Mouse (Mus musculus) pancreas, adult 10 weeks (tissue): Measurements from ENCODE around the gene Ebf1. TPM values are rescaled to one million over a fixed set of nuclear protein-coding genes. Genes with fewer than 3 reads are reported as not detected.

Source experiments
- polyA plus RNA-seq: library from polyadenylated mRNA; stranded (reverse); fragments of 350-450 nt; fragmentation: Illumina TruSeq; extraction: RNeasy Lipid Tissue Mini Kit (QIAGEN cat#74804); gene quantifications from one replicate; pipeline ENCODE4 v1.2.3, GENCODE M21; 2015; ENCODE audit warnings: low read depth, low replicate concordance; ENCODE audit not compliant: insufficient read depth

The Ebf1 gene
- polyA plus RNA-seq: 6.0 TPM

DNA sequence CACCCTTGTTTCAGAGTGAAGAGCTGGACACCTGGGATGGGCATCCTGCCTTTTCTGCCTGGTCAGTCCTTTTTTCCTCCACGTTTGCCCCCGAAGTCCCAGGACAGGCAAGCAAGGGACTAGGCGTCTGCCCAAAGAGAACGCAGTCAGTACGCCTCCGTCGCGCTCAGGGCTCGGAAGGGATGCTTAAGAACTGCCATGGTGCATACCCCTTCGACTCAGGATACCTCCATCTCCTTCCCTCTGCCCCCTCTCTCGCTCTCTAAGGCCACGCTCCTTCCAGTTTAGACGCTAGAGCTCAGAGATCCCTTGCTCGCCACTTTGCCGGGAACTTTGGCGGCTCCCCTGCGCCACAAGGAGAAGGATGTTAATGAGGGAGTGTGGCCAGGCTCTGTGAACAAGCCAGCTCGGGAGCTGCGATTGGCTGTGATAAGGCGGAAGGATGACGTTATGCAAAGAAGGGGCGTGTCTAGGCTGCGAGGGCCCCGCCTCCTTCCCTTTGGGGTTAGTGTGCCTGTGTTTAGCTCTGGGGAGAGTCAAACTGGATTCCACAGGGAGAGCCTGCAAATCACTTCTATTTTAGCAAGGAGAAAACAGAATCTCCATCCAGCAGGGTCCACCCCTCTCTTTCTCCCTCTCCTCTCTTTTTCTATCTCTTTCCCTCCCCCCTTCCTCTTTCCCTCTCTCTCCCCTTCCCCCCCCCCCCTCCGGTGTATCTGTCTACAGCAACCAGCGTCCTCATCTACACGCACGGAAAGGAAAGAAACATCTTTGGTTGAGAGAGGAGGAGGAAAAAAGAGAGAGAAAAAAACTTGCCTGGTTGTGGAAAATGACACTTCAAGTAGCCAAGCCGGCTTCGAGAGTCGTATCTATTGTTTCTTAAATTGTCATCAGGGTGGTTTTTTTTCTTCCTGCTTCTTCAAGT lies at the start of gene Ebf1:
Ebf1 (plus strand) TSS at position 530 of the 925 bp plus-strand sequence.

Other genes starting within 250 kb of the Ebf1 start
- gene Il12b, start 217.3 kb upstream of the Ebf1 start, polyA plus RNA-seq: not detected
- 11.6 TPM for gene Ublcp1, start 146.8 kb upstream of the Ebf1 start, polyA plus RNA-seq
- gene Rnf145, start 98.4 kb upstream of the Ebf1 start, polyA plus RNA-seq: 11.7 TPM